Mouse (Mus musculus) bone marrow, adult 2 months (tissue): ENCODE data around the gene Tnfsfm13.

Experiments
- CTCF ChIP-seq: fragments of 200-500 bp; IDR thresholded peaks from 2 replicates; pipeline ENCODE4 v1.5.1; 2011; ENCODE audit warnings: low read length, control low read depth; ENCODE audit not compliant: control insufficient read depth, insufficient read depth
- POLR2A ChIP-seq: fragments of 200-500 bp; IDR thresholded peaks from 2 replicates; pipeline ENCODE4 v1.6.1; 2011; ENCODE audit warnings: low read depth, mild to moderate bottlenecking, control low read depth, low read length, borderline replicate concordance; ENCODE audit not compliant: control insufficient read depth

GRCm38 (mm10) chr11:69666665-69667005 is 29.3 kb downstream of the Tnfsfm13 start:
- TF ChIP-seq POLR2A = no peak
- no peak for TF ChIP-seq CTCF
